Mouse (Mus musculus) embryonic facial prominence, embryonic 14.5 days (tissue): Measurements from ENCODE around the gene Psmb8. TPM values are rescaled to one million over a fixed set of nuclear protein-coding genes. Genes with fewer than 3 reads are reported as not detected.
A peak's percentile ranks its signal among the peaks of the same experiment; 100 is the strongest.

Experiments used
- ATAC-seq: fragments of 200-750 bp; cut with Nextera tagmentation; 2 replicates; pipeline ENCODE4 v1.8.0; 2017; ENCODE audit warnings: low read depth, moderate number of reproducible peaks, moderate TSS enrichment
- DNase-seq: peaks from one replicate; pipeline ENCODE4 v3.0.0-alpha.2; 2015; ENCODE audit warnings: low spot score
- H3K27ac ChIP-seq: fragments of 300-500 bp; sonication (generic); replicated peaks from 2 replicates; pipeline ENCODE4 v1.5.1; 2014; ENCODE audit warnings: low read depth, mild to moderate bottlenecking, low read length, moderate library complexity
- H3K27me3 ChIP-seq: fragments of 300-500 bp; sonication (generic); replicated peaks from 2 replicates; pipeline ENCODE4 v1.6.1; 2014; ENCODE audit warnings: low read length; ENCODE audit not compliant: control insufficient read depth, insufficient read depth
- H3K36me3 ChIP-seq: fragments of 300-500 bp; sonication (generic); 2 replicates; pipeline ENCODE4 v1.6.1; 2014; ENCODE audit warnings: low read length, mixed read lengths; ENCODE audit not compliant: control insufficient read depth, insufficient read depth
- H3K4me1 ChIP-seq: fragments of 300-500 bp; sonication (generic); 2 replicates; pipeline ENCODE4 v1.6.1; 2014; ENCODE audit warnings: antibody characterized with exemption, low read length; ENCODE audit not compliant: control insufficient read depth, insufficient read depth
- H3K4me2 ChIP-seq: fragments of 300-500 bp; sonication (generic); 2 replicates; pipeline ENCODE4 v1.6.1; 2014; ENCODE audit warnings: low read depth, mild to moderate bottlenecking, low read length, moderate library complexity, mixed read lengths
- H3K4me3 ChIP-seq: fragments of 300-500 bp; sonication (generic); 2 replicates; pipeline ENCODE4 v1.5.1; 2014; ENCODE audit warnings: low read depth, mild to moderate bottlenecking, low read length
- H3K9ac ChIP-seq: fragments of 300-500 bp; sonication (generic); 2 replicates; pipeline ENCODE4 v1.6.1; 2014; ENCODE audit warnings: low read depth, mild to moderate bottlenecking, low read length, moderate library complexity, mixed read lengths
- H3K9me3 ChIP-seq: fragments of 300-500 bp; sonication (generic); 2 replicates; pipeline ENCODE4 v1.6.1; 2016; ENCODE audit warnings: low read length; ENCODE audit not compliant: control insufficient read depth
- WGBS: fragments of 180-500 bp; shearing (Covaris S2); extraction: QIAGEN DNeasy Blood & Tissue Kit; methylation state at CpG from one replicate; pipeline ENCODE4 v1.1.7; 2014; 5-methylcytosine and 5-hydroxymethylcytosine counted together
- polyA plus RNA-seq: library from polyadenylated mRNA; unstranded; fragments of >200 nt; fragmentation: Nextera tagmentation; extraction: Ambion mirVana; gene quantifications from 2 replicates; pipeline ENCODE4 v1.2.1, GENCODE M21; 2014

Psmb8 gene
- polyA plus RNA-seq, 1 experiment from 2014 or later, result 12.1 TPM

GRCm38 (mm10) chr17:34187261-34187916, 10.1 kb upstream of the Psmb8 start, which contains the start of the genes Tap1 and Psmb9:
Gene Tap1, plus strand, starts transcription at chr17:34187553.
Gene Psmb9, minus strand, starts transcription at chr17:34187764.
- Histone ChIP-seq H3K27ac (peak within 1 kb of the TSS; percentile 84), H3K9me3 (no peaks in the 10 kb centered on the region), H3K4me2 (peak within 1 kb of the TSS; percentile 95), H3K4me1 (peaks cover 6% of the 10 kb centered on the region; the same call in 1 of the 2 replicates), H3K36me3 (no peaks in the 10 kb centered on the region), H3K4me3 (peak within 1 kb of the TSS; percentile 57), H3K9ac (peak within 1 kb of the TSS; percentile 71), H3K27me3 (peaks cover 34% of the 10 kb centered on the region)
- ATAC-seq (peak; percentile 98), DNase-seq (peak; percentile 97)
- under 1% methylated on average over 39 of the region's 46 CpGs for WGBS

- Histone ChIP-seq H3K9me3 (no peaks in the 10 kb centered on the region), H3K4me3 (peak overlapping the region; percentile 57), H3K9ac (peak overlapping the region; percentile 71), H3K4me1 (peaks cover 6% of the 10 kb centered on the region; the same call in 1 of the 2 replicates), H3K36me3 (no peaks in the 10 kb centered on the region), H3K27ac (peak overlapping the region; percentile 84), H3K27me3 (peaks cover 35% of the 10 kb centered on the region), H3K4me2 (peak overlapping the region; percentile 95)
- WGBS, result 1% methylated on average over 13 of the region's 20 CpGs
- ATAC-seq (no peak), DNase-seq (no peak)
These were observed 9.5 kb upstream of the Psmb8 start for GRCm38 (mm10) chr17:34188010-34188409.

GRCm38 (mm10) chr17:34188986-34189385, 8.5 kb upstream of the Psmb8 start:
- WGBS, result 69% methylated on average over 6 of the region's 6 CpGs
- H3K4me2 ChIP-seq, result no peak overlapping the region
- no peak overlapping the region for H3K4me3 ChIP-seq
- H3K27ac ChIP-seq, result no peak overlapping the region
- peaks cover 6% of the 10 kb centered on the region; the same call in 1 of the 2 replicates for H3K4me1 ChIP-seq
- no peak overlapping the region for H3K9ac ChIP-seq
- H3K27me3 ChIP-seq, result peaks cover 42% of the 10 kb centered on the region
- H3K36me3 ChIP-seq, result no peaks in the 10 kb centered on the region
- ATAC-seq (no peak), DNase-seq (no peak)
- no peaks in the 10 kb centered on the region for H3K9me3 ChIP-seq

- Histone ChIP-seq H3K27ac (no peak overlapping the region), H3K27me3 (peaks cover 58% of the 10 kb centered on the region), H3K4me1 (peaks cover 2% of the 10 kb centered on the region), H3K9ac (no peak overlapping the region), H3K4me2 (no peak overlapping the region), H3K4me3 (no peak overlapping the region), H3K36me3 (no peaks in the 10 kb centered on the region), H3K9me3 (no peaks in the 10 kb centered on the region)
- 19% methylated on average over 16 of the region's 16 CpGs for WGBS
- peak; percentile 53 for DNase-seq
- peak; percentile 50; the same call in 1 of the 2 replicates for ATAC-seq
These were observed 4.7 kb upstream of the Psmb8 start for GRCm38 (mm10) chr17:34192852-34193251.

- Histone ChIP-seq H3K36me3 (no peaks in the 10 kb centered on the region), H3K4me2 (no peak overlapping the region), H3K27ac (no peak overlapping the region), H3K27me3 (peaks cover 64% of the 10 kb centered on the region), H3K9me3 (no peaks in the 10 kb centered on the region), H3K9ac (no peak overlapping the region), H3K4me1 (peaks cover 8% of the 10 kb centered on the region), H3K4me3 (no peak overlapping the region)
- WGBS, result 48% methylated on average over 8 of the region's 8 CpGs
- no peak for DNase-seq
- no peak for ATAC-seq
These were observed 4.1 kb upstream of the Psmb8 start for GRCm38 (mm10) chr17:34193468-34193867.

- DNase-seq (no peak), ATAC-seq (no peak)
- H3K4me2 ChIP-seq, result no peak overlapping the region
- H3K36me3 ChIP-seq, result no peaks in the 10 kb centered on the region
- H3K4me1 ChIP-seq, result peaks cover 8% of the 10 kb centered on the region
- H3K4me3 ChIP-seq, result no peak overlapping the region
- no peak overlapping the region for H3K27ac ChIP-seq
- H3K9ac ChIP-seq, result no peak overlapping the region
- no peaks in the 10 kb centered on the region for H3K9me3 ChIP-seq
- 86% methylated on average over 4 of the region's 4 CpGs for WGBS
- peaks cover 68% of the 10 kb centered on the region for H3K27me3 ChIP-seq
These were observed 2.8 kb upstream of the Psmb8 start for GRCm38 (mm10) chr17:34194723-34195122.

GRCm38 (mm10) chr17:34196491-34196890, 1.0 kb upstream of the Psmb8 start:
- H3K36me3 ChIP-seq, result no peaks in the 10 kb centered on the region
- H3K27ac ChIP-seq, result no peak overlapping the region
- H3K4me2 ChIP-seq, result no peak overlapping the region
- no peak for ATAC-seq
- DNase-seq, result no peak
- peaks cover 8% of the 10 kb centered on the region for H3K4me1 ChIP-seq
- WGBS, result 36% methylated on average over 12 of the region's 12 CpGs
- no peaks in the 10 kb centered on the region for H3K9me3 ChIP-seq
- no peak overlapping the region for H3K9ac ChIP-seq
- no peak overlapping the region for H3K4me3 ChIP-seq
- peaks cover 73% of the 10 kb centered on the region for H3K27me3 ChIP-seq

GRCm38 (mm10) chr17:34197904-34198520, 491 bp downstream of the Psmb8 start:
- Histone ChIP-seq H3K27ac (no peak overlapping the region), H3K4me1 (peaks cover 8% of the 10 kb centered on the region), H3K27me3 (peaks cover 63% of the 10 kb centered on the region), H3K36me3 (no peaks in the 10 kb centered on the region), H3K9me3 (no peaks in the 10 kb centered on the region), H3K4me3 (peak overlapping the region; percentile 43), H3K4me2 (peak overlapping the region; percentile 57), H3K9ac (peak overlapping the region; percentile 52)
- ATAC-seq (no peak), DNase-seq (no peak)
- WGBS, result 3% methylated on average over 32 of the region's 32 CpGs
